Mouse (Mus musculus) thymus, postnatal 25 days (tissue): ENCODE measurements around the gene Tead1.

Source experiments
- DNase-seq: peaks from one replicate; pipeline ENCODE4 v3.0.0; 2022

Tead1 gene

GRCm38 (mm10) chr7:112781987-112782386, 102.9 kb downstream of the Tead1 start:
- DNase-seq: no peak

DNA sequence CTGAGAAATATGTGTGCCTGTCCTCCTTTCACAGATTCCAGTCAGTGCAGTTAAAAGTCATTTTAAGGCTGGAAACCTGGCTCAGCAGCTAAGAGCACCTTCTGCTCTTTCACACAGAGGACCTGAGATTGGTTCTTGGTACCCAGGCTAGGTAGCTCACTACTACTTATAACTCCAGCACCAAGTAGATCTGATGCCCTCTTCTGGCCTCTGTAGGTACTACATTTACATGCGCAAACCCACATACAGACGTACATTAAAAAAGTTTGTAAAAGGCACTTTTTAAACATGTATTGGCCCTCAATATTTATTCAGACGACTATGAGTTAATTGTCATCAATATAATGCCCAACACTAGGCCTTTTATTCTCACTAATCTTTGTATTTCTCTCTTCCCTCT, 105.2 kb downstream of the Tead1 start:
- DNase-seq: no peak

GRCm38 (mm10) chr7:112785271-112785670, 106.2 kb downstream of the Tead1 start:
- DNase-seq: no peak

GRCm38 (mm10) chr7:112786556-112787225, 107.6 kb downstream of the Tead1 start:
- no peak for DNase-seq

- no peak for DNase-seq
Observed at GRCm38 (mm10) chr7:112787281-112787680, 108.2 kb downstream of the Tead1 start.

DNA sequence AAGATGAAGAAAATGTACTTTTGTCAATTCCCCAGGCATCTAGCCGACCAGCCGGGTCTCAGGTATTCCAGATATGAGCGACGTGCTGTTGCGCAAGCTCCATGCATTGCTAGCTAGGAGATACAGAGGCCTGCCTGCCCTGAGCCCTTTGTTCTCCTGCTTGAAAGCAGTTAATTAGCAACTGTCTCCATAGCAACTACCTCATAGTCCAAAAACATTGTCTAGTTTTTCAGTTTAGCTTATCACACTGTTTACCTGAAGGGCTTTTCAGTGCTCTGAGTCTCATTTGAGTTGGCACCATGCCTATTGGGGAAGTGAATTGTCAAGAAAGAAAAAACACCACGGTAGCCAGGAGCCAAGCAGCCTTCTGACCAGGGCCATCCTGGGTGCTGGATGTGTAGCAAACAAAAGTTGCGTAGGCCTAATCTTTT, 109.2 kb downstream of the Tead1 start:
- no peak for DNase-seq

GRCm38 (mm10) chr7:112789693-112790092, 110.6 kb downstream of the Tead1 start:
- no peak for DNase-seq

DNA sequence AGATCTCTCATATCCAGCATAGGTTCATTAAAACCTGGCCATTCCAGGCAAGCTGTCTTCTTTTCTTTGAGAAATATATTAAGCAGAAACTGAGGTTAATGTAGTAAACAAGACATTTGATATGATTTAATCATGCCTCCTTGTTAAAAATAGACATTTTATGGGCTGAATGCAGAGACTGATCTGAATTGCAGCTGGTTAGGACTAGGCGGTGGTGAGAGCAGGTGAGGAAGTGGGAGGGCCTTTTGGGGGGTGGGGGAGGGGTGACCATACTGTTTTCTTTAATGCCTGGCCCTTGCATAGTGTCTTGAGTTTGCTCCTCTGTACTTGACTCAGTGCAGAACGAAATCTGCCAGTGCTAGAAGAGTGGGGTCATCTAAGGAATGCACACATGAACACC, 111.2 kb downstream of the Tead1 start:
- DNase-seq: no peak

GRCm38 (mm10) chr7:112792679-112793078, 113.6 kb downstream of the Tead1 start:
- DNase-seq: no peak

- no peak for DNase-seq
Observed at GRCm38 (mm10) chr7:112793903-112794302, 114.8 kb downstream of the Tead1 start.

GRCm38 (mm10) chr7:112794481-112794880, 115.4 kb downstream of the Tead1 start:
- DNase-seq: no peak

DNA sequence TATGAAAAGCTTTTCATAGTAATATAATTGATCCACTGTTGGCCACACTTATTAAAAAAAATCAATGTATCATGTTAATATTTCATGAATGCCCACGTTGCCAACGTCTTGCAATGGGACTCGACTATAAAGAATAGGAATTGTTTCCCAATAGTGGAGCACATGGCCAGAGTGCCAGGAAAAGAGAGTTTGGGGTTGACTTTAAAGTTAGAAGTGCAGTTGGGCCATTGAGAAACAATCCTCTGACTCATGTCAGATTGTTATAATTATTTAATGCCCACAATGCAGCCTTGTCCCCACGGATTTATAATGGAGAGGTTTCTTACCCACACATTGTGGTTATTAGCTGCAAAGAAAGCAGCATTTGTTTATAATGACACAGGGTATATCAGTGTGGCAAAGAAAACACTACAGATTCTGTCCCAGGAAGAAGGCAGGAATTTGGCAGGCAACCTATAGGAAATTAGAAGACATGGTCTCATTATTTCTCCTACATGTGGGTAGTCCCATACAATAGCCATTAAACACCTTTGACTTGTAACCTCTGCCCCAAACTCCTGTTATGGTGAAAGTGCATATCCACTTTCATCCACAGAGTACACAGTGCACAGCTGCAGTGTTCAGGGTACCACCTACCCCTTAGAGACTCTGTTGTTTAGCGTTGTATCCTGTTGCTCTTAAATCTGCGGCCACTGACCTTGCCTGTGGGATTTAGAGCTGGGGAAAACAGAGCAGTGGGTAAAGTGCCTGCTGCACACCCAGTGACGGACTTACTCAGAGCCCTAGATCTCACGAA, 118.6 kb downstream of the Tead1 start:
- DNase-seq: no peak

GRCm38 (mm10) chr7:112801706-112802105, 122.6 kb downstream of the Tead1 start:
- DNase-seq: no peak

DNA sequence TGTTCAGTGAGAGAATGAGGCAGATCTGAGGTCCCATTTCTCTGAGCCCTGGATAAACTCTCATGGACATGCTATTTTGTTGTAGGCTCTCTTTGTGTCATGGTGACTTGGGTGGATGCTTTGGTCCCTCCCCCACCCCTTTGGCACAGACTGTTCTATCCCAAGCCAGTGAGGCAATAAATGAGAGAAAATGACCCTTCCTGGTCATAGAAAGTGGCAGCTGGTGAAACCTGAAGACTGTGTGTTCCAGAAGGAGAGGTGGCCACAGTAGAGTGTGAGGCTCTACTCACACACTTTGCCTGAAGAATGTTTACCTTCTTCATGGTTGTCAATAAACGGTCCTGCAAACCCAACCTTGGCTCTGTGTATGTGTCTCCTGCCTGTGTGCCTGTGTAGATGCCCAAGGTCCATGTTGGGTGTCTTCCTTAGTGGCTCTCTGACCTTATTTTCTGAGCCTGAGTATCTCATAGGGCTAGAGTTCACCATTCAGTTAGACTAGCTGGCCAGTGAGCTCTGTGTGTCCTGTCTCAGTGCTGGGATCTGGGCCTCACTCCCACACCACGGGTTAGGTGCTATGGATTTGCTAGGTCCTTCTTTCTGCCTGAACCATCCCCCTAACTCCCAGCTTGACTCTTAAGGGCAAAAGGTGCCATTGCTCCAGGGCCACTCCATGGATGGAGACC, 127.7 kb downstream of the Tead1 start:
- no peak for DNase-seq

DNA sequence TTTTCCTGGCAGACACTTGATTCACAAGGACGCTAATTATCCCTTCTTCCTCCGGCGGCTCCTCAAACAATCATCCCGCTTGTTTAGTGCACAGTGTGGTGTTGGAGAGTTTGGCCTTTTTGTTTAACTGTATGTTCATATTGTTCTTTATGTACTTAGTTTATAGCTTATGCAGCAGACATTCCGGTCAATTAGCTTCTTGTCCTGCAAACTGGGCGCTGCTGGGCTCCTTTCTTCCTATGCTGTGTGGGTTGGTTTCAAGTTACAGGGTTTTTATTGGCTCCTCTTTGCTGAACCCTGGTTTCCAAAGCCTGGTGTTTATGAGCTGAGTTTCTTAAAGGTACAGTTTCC, 128.3 kb downstream of the Tead1 start:
- no peak for DNase-seq

DNA sequence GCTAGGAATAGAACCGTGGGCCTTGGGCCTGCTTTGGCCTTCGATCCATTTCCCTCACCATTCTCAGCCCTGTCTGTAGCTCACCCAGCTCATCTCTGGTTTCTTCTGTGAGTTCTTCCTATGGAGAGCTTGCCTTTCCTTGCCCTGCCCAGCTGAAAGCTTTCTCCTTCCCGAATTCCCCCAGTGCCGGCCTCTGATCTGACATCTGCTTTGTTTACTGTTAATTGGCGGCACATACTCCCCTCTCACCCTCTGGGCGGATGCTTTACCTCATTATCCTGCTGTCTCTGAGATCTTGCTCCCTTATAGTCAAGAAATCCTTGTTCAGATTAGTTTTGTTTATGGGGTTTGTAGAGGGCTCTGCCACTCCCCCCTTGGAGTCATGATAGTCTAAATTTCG, 131.6 kb downstream of the Tead1 start:
- DNase-seq: no peak

DNA sequence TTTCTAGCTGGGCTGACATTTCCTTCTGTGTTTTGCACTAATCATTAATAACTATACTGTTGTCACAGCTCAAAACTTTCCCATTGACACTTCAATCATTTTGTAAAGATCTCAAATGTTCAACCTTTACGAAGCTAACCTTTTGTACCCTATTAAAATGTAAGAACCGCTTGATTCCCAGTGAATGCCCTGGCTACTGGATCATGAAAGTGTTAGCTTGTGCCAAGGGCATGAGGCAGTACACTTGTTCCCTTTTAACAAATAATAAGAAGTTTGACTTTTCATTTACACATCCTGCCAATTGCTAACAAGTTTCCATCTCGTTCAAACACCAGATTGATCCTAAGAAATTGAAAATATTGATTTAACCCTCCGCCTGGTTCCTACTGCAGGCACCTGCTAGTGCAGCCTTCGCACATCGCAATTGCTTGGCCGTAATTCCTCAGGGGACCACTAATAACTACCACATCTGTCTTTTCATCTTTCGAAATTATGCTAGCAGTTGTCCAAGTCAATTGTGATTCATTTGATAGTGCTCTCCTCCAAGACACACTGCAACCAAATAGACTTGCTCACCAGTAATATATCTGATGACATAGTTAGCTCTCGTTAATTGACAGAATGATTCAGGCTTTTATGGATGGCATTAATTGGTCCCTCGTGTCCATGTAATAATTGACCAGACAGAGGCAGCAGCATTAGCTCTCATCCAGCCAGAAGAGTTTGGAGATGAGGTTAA, 133.1 kb downstream of the Tead1 start:
- DNase-seq: no peak

DNA sequence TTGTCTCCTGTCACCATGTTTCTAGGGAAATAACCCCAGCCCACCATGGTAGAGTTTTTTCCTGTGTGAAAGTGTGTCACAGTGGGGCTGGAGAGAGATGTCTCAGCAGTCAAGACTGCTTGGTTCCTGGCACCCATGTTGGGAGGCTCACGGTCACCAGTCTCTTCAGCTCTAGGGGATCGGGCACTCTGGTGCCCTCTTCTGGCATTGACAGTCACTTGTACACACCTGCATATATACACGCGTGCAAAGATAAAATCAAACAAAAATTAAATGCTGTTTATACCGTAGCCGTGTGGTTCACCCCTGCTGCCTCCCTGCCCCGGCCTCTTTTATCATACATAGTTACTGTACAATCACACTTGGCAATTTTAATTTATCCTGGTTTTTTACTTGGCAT, 134.0 kb downstream of the Tead1 start:
- no peak for DNase-seq

GRCm38 (mm10) chr7:112813731-112814306, 134.7 kb downstream of the Tead1 start:
- DNase-seq: no peak

GRCm38 (mm10) chr7:112816016-112816415, 136.9 kb downstream of the Tead1 start:
- no peak for DNase-seq

DNA sequence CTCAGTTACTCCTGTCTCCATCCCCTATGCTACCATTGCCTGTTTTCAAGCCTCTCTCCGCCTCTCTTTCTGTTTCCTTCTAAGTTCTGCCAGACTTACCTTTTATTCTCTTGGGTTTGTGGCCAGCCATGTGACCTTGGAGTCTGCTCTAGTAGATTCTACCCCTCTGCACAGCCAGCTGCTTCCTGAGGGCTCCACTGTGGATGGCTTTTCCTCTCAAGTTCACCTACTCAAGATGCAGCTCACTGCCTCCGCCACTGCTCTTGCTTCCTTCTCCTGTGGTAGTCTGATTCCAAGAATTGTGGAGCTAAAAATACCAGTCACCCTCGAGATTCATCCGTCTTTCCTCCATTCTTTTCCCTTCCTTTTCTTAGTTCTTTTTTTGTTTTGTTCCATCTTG, 140.7 kb downstream of the Tead1 start:
- no peak for DNase-seq

DNA sequence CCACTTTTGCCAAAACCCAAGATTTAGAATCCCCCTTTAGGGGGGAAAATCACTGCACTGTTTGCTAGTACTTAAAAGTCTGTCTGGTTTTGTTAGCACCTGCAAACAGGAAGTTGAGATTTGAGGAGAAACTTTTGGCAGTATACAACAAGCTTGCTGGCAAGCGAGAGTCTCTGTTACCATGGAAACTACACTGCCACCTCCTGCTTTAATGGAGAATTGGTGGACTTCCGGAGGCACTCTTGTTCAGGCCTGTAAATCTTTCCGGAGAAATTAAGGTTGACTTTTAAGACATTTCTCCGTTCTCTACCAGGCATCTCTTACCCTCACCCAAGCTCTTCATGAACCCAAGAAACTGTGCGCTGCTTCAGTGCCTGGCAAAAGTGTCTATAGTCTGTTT, 143.8 kb downstream of the Tead1 start:
- no peak for DNase-seq

DNA sequence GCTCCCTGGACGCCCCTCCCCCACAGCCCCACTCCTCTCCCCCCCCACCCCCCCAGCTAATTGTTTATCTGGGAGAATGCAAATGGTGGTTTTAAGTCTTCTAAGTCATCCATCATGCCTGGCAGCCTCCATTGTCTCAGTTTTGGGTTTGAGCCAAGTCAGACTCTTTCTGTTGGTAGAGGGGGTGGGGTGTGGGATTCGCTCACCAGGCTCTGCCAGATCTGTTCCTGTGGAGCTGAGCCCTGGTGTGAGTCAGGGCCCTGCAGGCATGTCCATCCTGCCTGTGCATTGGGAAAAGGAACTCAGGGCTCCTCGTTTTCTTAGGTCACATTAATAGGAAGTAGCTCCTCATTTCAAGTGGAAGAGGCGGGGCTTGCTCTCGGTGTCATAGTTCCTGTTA, 144.5 kb downstream of the Tead1 start:
- no peak for DNase-seq
